Mouse (Mus musculus): Measurements from ENCODE around the gene Timeless.
"Not testable (repeated sequence)": the region's sequence is repeated elsewhere in the genome, so short reads cannot be mapped to it uniquely, and the experiment has no call there.

Gene Timeless

GRCm38 (mm10) chr10:128231697-128232419, at the start of gene Timeless:
Timeless (plus strand) TSS chr10:128232065.
- peak; percentile 92 for DNase-seq (ENCODE audit: low spot score)

DNA sequence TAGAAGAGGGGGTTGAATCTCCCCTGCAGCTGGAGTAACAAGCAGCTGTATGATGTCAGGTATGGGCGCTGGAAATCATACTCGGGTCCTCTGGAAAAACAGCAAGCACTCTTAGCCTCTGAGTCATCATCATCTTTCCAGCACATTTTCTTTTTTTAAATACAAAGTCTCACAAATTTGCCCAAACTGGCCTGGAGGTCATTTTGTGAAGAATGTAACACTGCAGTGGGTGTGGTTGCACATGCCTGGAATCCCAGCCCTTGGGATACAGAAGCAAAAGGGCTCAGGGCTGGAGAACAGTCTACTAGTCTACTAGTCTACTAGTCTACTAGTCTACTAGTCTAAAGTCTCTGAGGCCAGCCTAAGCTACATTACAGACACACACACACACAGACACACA, 47.6 kb upstream of the Timeless start:
- DNase-seq (ENCODE audit: low spot score), result no peak

GRCm38 (mm10) chr10:128185277-128185940, 46.5 kb upstream of the Timeless start:
- DNase-seq (ENCODE audit: low spot score), result no peak

DNA sequence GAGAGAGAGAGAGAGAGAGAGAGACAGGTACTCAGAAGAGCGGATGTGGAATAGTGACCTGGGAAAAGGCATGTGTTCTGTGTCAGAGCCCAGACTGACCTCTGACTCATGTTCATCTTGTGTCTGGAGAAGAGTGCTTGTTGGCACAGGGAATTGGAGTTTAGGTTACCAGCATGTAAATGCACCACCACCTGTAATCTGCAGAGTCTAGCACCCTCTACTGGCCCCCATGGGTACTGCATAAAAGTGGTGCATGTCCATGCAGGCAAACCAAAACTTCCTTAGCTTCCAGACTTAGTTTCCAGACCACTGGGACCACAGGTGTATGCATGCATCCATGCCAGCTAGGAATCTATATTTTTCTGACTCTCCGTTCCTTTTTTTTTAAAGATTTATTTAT, 45.9 kb upstream of the Timeless start:
- peak; percentile 86 for DNase-seq (ENCODE audit: low spot score)

DNA sequence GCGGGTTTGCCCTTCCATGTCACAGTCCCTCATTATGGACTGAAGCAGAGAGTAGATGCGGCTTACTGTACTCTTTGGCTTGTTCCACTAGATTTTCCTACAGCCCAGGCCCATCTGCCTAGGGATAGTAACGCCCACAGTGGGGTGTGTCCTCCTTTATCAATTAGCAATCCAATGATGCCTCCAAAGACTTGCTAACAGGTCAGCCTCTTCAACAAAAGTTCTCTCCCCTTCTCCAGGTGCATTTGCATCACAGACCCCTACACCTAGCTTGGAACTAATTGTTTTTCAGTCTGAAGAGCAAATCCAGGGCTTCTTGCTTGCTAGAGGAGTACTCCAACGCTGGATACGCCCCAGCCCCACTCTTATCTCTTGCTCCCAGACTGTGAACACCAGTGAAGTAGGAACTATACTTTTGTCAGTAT, 44.7 kb upstream of the Timeless start:
- DNase-seq (ENCODE audit: low spot score), result peak; percentile 65

- peak; percentile 57 for DNase-seq (ENCODE audit: low spot score)
Observed at GRCm38 (mm10) chr10:128188242-128188877, 43.5 kb upstream of the Timeless start.

- no peak for DNase-seq (ENCODE audit: low spot score)
Observed at GRCm38 (mm10) chr10:128191472-128191871, 40.4 kb upstream of the Timeless start.

GRCm38 (mm10) chr10:128192030-128192766, 39.7 kb upstream of the Timeless start:
- DNase-seq (ENCODE audit: low spot score), result not testable (repeated sequence)

DNA sequence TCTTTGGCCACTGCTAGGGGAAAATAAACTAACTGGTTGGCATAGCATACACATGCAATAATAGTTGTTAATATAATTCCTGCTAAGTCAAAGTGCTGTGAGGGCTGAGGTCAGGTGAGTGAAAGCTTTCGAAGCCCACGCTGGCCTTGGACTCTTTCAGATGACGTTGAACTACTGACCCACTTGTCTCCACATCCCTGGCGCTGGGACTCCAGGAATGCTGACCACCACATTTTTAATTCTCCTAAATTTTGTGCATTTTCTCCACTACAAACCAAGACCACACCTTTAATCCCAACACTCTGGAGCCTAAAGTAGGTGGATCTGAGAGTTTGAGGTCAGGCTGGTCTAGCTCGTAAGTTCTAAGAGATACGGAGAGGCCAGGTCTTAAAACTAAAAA, 38.8 kb upstream of the Timeless start:
- no peak for DNase-seq (ENCODE audit: low spot score)

DNA sequence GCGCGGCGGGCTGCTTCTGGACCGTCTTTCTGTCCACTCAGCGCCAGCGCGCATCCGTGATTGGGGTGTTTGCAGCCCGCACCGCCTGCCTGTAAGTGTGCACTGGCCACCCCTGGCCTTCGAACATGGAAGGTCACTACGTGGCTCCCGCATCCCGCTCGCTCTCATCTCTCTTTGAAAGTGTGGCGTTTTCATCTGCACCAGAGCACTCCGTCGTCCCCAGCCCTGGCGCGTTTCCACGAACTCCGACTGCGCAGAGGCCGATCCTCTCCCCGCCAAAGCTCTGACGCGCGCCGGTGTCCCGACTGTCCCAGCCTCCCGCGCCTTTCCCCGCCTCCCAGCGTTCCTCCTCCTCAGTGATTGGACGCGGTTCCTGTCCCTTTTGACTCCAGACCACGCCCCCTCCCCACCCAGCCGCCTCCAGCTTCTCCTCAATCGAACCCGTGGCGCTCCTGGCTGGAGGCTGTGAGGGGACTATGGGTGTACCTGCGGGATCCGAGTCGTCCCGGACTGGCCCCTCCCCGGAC, 37.8 kb upstream of the Timeless start, which contains the start of gene Gls2:
Gene Gls2 (plus strand): TSS at position 434 of the 527 bp plus-strand sequence.
- DNase-seq (ENCODE audit: low spot score), result peak; percentile 61

DNA sequence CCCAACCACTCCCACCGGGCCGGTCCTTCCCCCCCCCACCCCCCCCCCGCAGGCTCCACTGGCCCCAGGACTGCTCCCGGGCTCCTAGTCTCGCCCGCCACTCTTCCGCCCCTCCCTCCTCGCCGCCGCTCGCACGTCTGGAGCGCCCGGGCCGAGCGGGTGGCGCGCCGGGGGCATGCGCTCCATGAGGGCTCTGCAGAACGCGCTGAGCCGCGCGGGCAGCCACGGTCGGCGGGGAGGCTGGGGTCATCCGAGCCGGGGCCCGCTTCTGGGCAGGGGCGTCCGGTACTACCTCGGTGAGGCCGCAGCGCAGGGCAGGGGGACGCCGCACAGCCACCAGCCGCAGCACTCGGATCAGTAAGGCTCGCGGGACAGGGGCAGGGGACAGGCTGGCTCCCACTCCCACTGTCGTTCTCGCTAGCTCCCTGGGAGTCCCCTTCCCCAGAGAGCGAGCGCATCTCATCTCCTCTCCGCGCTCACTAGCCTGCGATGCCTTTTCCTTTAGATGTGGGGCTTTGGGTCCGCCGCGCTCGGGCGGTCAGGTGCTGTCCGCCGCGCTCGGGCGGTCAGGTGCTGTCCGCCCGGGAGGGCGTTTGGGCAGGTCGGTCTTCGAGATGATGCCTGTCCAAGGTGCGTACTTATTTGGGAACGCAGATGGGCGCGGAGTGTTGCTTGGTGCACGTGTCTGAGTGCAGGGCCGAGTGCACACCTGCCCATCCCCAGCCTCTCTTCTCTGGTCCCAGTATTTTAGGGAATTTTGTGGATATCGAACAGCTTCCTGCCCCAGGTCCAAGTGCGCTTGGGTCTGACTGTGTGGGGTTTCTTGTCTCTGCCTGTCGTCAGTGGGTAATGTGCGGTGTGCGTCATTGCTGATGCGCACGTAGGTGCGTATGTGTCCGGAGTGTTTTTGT, 37.1 kb upstream of the Timeless start:
- DNase-seq (ENCODE audit: low spot score), result no peak

- DNase-seq (ENCODE audit: low spot score), result no peak
Observed at GRCm38 (mm10) chr10:128201856-128202255, 30.0 kb upstream of the Timeless start.

- no peak for DNase-seq (ENCODE audit: low spot score)
Observed at GRCm38 (mm10) chr10:128204941-128205340, 26.9 kb upstream of the Timeless start.

DNA sequence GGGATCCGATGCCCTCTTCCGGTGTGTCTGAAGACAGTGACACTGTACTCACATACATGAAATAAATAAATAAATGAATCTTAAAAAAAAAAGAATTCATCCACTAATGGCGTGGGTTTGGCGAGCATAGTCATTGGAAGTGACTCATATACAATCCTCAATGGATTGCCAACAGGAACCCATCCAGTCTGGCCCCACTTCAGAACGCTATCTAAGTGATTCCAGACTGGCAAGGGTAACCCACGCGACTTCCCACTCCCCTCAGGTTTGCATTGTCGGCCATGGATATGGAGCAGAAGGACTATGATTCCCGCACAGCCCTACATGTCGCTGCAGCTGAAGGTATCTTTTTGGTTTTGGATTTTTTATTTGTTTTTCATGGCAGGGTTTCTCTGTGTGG, 23.5 kb upstream of the Timeless start:
- no peak for DNase-seq (ENCODE audit: low spot score)

- no peak for DNase-seq (ENCODE audit: low spot score)
Observed at GRCm38 (mm10) chr10:128209311-128210009, 22.4 kb upstream of the Timeless start.

DNA sequence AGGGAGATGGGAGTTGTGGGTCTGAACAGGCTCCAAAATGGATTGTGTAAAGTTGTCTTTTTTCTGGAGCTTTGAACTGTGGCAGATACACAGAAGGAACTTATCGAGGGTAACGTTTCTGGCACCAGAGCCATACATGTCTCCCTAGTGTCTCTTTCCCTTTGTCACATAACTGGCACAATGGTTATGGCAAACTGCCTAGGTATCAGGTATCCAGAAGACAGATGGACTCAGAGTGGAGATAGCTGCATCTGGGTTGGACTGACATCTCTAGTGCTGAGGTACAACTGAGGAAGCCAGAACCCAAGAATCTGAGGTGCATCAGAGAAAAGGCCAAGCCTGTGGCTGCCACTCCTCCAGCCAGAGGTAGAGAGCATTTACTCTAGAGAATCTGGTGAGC, 21.7 kb upstream of the Timeless start:
- DNase-seq (ENCODE audit: low spot score), result no peak

DNA sequence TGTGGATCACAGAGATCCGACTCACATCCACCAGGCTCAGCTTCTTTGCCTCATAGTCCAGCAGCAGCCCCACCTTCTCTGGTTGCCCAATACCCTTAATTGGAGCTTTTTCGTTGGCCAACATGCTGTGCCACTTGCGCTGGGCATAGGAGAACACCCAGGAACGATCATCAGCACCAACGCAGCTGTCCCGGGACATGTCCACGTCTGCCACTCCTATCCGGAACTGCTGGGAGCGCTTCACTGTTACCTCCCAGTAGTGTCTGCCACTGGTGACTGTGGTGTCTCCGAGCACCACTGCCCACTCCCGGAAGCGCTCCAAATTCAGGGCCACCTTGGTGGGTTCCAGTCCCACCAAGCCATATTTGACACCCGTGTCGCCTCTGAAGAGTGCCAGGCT, 20.9 kb upstream of the Timeless start:
- no peak for DNase-seq (ENCODE audit: low spot score)

DNA sequence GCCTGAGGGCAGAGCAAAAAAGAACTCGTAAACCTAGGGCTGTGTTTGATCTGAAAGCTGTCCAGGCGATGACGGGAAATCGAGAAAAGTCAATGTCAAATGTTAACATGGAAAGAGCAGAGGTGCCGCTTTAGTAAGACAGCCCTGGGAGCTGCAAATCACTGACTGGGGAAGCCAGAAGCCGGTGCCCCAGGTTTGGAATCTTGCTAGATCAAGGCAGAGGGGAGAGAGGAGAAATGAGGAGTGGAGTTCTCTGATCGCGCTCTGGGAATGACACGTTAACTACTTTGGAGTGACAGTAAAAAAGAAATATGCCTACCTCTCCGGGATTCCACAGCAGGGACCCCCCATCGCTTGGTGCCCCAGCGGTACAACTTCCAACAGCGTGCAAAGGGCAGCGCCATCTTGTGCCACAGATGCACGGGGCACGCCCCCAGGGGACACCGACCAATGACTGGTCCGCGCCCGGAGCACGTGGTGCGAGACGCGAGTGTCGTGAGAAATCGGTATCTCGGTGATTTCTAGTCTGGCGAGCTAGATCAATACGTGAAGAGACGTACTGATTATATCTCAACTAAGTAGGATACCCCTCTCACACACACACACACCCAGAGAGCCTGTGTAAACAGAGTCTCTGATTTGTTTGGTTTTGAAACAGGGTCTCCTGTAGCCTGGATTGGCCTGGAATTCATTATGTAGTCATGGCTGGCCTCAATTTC, 20.3 kb upstream of the Timeless start, which contains the start of gene Spryd4:
Gene Spryd4 (minus strand): TSS at position 418 of the 719 bp plus-strand sequence.
- peak; percentile 82 for DNase-seq (ENCODE audit: low spot score)

DNA sequence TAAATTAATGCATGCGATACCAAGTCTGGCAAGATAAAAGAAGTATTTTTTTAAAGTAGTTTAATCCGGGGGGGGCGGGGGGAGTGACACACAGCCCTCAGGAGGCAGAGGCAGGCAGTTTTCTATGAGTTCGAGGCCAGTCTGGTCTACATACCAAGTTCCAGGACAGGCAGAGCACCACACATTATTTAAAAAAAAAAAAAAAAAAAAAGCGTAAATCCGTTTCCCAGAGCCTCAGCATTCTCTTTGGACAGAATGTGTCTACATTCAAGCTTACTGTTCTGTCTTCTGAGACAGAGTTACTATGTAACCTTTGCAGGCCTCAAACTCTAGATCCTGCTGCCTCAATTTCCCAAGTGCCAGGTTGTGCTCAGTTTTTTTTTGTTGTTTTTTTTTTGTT, 19.7 kb upstream of the Timeless start:
- no peak for DNase-seq (ENCODE audit: low spot score)

Measured in spleen, adult 12 weeks (tissue).